Mouse (Mus musculus): ENCODE measurements around the gene Kif3a.

DNA sequence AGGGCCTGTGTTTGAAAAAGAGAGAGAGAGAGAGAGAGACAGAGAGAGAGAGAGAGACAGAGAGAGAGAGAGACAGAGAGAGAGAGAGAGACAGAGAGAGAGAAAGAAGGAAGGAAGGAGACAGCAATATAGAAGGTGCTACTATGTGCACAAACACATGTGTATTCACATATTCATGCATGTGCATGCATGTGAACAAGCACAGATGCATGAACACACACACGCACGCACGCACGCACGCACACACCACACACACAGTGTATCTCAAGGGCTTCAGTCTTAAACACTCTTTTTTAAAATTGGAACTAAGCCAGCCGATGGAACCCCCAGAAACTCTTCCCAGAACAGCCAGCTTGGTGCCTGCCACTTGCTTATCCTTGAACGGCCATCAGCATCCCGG is 48.4 kb downstream of the Kif3a start:
- no peak for TF ChIP-seq CTCF (IDR thresholded peaks at IDR 0.05; ENCODE audit: extremely low read depth, insufficient read length, insufficient replicate concordance, low read depth, low read length)
- no peak for TF ChIP-seq POLR2A (IDR thresholded peaks at IDR 0.05; ENCODE audit: low read depth, low read length)
